Mouse (Mus musculus): ENCODE data around the gene Gm15127.
"Not testable (repeated sequence)": the region's sequence is repeated elsewhere in the genome, so short reads cannot be mapped to it uniquely, and the experiment has no call there.

Gene Gm15127

GRCm38 (mm10) chrX:148663298-148663697 is at the start of gene Gm15127:
Gene Gm15127 (plus strand): TSS chrX:148663598.
- DNase-seq (ENCODE audit: low spot score in 2 of 2) = not testable (repeated sequence)

DNA sequence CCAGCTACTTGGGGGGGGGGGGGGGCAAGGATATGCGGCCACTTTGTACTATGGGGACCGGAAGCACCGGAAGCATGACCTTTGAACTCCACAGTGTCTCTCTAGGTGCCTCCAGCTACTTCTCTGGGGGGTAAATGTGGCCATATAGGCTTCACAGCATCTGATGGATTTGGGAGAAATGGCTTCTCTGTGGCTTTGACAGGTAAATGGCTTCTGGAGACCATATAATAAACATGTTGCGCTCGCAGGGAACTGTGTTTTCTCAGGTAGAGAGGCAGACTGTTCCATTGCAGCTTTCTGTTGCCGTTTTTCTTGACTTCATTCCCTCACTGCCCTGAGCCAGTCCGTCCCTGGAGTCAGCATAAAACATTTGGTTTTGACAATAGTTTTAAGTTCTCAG is 48.3 kb upstream of the Gm15127 start, which contains the start of gene Gm8334:
TSS of gene Gm8334 (minus strand) at position 101 of the 400 bp plus-strand sequence.
- DNase-seq (ENCODE audit: low spot score in 2 of 2) = not testable (repeated sequence)

GRCm38 (mm10) chrX:148676290-148676689 is 12.9 kb downstream of the Gm15127 start:
- not testable (repeated sequence) for DNase-seq (ENCODE audit: low spot score in 2 of 2)

Measured in cerebellum, postnatal 4 days (tissue).